Mouse (Mus musculus) testis, adult 2 months (tissue): ENCODE measurements around the gene Dazap1. TPM values are rescaled to one million over a fixed set of nuclear protein-coding genes. Genes with fewer than 3 reads are reported as not detected.
A peak's percentile ranks its signal among the peaks of the same experiment; 100 is the strongest.

Source experiments
- H3K27ac ChIP-seq: fragments of 200-500 bp; 2 replicates; pipeline ENCODE4 v1.5.1; 2012; ENCODE audit warnings: low read depth, low read length; ENCODE audit not compliant: control insufficient read depth, insufficient read depth
- H3K27me3 ChIP-seq: fragments of 200-500 bp; 2 replicates; pipeline ENCODE4 v1.6.1; 2012; ENCODE audit warnings: mild to moderate bottlenecking, low read length, moderate library complexity; ENCODE audit not compliant: control insufficient read depth, insufficient read depth
- H3K36me3 ChIP-seq: fragments of 200-500 bp; 2 replicates; pipeline ENCODE4 v1.6.1; 2012; ENCODE audit warnings: mild to moderate bottlenecking, low read length; ENCODE audit not compliant: control insufficient read depth, insufficient read depth
- H3K4me1 ChIP-seq: fragments of 200-500 bp; 2 replicates; pipeline ENCODE4 v1.6.1; 2012; ENCODE audit warnings: low read length; ENCODE audit not compliant: control insufficient read depth, insufficient read depth
- H3K4me3 ChIP-seq: fragments of 200-500 bp; 2 replicates; pipeline ENCODE4 v1.5.1; 2012; ENCODE audit warnings: low read depth, mild to moderate bottlenecking, low read length, moderate library complexity, mixed read lengths; ENCODE audit not compliant: control insufficient read depth
- CTCF ChIP-seq: fragments of 200-500 bp; IDR thresholded peaks from 2 replicates; pipeline ENCODE4 v1.5.1; 2012; ENCODE audit warnings: low read depth, mild to moderate bottlenecking, inconsistent platforms, low read length, moderate library complexity; ENCODE audit not compliant: control insufficient read depth, insufficient read depth, insufficient replicate concordance
- POLR2A ChIP-seq: fragments of 200-500 bp; IDR thresholded peaks from 2 replicates; pipeline ENCODE4 v1.6.1; 2012; ENCODE audit warnings: low read depth, mild to moderate bottlenecking, inconsistent platforms, low read length, moderate library complexity; ENCODE audit not compliant: control insufficient read depth
- polyA plus RNA-seq: library from polyadenylated mRNA; depleted of rRNA; stranded (reverse); fragments of >200 nt; gene quantifications from 2 replicates; pipeline ENCODE4 v1.2.3, GENCODE M21; 2012

The Dazap1 gene
- polyA plus RNA-seq, 1 experiment, result 97.5 TPM

DNA sequence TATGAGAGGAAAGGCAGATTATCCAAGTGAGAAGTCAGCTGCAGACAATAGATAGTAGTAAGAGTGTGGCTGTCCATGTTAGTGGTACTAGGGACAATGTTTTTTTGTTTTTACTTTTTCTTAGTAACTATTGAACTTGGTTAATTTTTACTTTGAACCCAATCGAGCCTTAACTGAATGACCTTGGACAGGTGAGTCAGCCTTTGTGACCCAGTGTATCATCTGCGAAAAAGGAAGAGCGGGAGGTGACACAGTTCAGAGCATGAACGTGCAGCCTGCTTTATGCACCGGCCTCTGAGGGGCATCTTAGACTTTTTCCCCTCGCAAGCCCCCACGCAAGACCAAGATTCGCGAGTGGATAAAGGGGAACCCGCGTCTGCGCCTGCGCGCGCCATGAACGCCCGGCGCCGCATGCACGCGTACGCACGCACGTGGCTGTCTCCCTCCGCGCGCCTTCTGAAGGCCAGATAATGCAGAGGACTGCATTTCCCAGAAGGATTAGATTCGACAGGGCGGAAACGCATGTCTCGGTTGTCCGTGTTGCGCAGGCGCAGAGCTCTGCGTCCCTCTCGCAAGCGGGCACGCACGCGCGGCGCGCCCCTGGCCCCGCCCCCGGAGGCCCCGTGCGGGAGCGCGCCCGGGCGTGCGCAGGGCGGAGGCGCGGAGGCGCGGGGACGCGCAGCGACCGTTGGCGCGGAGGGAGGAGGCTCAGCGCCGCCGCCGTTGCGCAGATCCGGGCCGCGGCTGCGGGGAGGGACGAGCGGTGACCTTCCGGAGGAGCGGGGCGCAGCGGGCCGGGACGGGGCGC lies 3.3 kb downstream of the Dazap1 start:
- no peaks in the 10 kb centered on the region for H3K27me3 ChIP-seq
- H3K4me1 ChIP-seq, result peaks cover 19% of the 10 kb centered on the region
- H3K27ac ChIP-seq, result peak overlapping the region; percentile 96
- no peak for TF ChIP-seq CTCF
- TF ChIP-seq POLR2A, result peak; percentile 91
- H3K36me3 ChIP-seq, result no peaks in the 10 kb centered on the region
- H3K4me3 ChIP-seq, result peak overlapping the region; percentile 91

DNA sequence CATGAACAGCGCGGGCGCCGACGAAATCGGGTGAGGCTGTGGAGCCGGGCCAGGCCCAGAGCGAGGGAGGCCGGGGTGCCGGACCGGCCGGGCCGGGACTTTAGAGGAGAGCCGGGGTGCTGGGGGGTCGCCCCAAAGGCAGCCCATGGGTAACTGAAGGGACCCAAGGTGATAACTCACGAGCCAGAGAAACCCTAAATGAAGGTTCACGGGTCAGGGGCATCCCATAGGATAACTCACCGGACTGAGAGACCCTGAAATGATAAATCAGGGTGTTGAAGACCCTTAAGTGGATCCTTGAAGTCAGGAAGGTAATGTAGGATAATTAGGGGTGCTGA lies 3.8 kb downstream of the Dazap1 start:
- Histone ChIP-seq H3K36me3 (no peaks in the 10 kb centered on the region; the same call in 1 of the 2 replicates), H3K27ac (peak overlapping the region; percentile 96), H3K4me1 (peaks cover 19% of the 10 kb centered on the region), H3K4me3 (peak overlapping the region; percentile 91), H3K27me3 (no peaks in the 10 kb centered on the region)
- TF ChIP-seq POLR2A (no peak), CTCF (no peak)

DNA sequence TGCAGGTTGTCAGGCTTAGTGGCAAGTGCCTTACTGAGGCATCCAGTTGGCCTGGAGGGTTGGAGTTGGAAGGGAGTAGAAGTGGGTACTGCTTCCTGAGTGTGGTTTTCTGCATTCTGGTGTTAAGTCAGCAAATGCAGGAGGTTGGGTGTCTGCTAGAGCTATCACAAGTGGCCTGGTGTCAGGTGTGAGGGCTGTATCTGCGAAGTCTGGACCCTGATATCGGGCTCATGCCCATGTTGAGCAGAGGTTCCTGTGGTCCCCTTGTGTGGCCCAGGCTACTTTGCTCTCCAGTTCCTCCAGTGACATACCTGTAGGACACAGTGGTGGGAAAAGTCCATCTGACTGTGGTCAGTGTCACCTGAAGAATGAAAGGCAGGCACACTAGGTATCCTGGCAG lies 8.8 kb downstream of the Dazap1 start:
- Histone ChIP-seq H3K27ac (no peak overlapping the region), H3K36me3 (peaks cover 3% of the 10 kb centered on the region), H3K4me3 (no peak overlapping the region), H3K27me3 (no peaks in the 10 kb centered on the region), H3K4me1 (peaks cover 8% of the 10 kb centered on the region)
- no peak for TF ChIP-seq CTCF
- no peak for TF ChIP-seq POLR2A

DNA sequence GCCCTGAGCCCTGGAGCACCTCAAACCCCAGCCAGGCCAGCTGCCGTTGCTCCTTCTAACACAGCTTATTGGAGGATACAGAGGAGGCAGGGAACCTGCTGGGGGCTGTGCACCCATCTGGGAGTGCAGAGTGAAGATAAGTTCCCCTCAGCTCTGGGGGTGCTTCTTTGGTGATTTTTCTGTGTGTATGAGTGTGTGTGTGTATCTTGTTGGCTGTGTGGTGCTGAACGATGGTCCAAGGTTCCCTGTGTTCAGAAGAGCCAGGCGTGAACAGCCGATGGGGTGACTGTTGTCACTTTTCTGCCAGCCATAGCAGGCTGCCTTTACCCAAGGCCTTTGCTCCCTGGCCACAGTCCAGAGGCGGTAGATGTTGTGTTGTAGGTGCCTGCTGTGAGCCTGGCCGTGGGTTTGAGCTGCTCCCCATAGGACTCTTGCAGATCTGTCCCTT lies 9.5 kb downstream of the Dazap1 start:
- Histone ChIP-seq H3K27ac (no peak overlapping the region), H3K36me3 (peaks cover 3% of the 10 kb centered on the region), H3K4me1 (peaks cover 8% of the 10 kb centered on the region), H3K27me3 (no peaks in the 10 kb centered on the region), H3K4me3 (no peak overlapping the region)
- TF ChIP-seq POLR2A, result no peak
- no peak for TF ChIP-seq CTCF

DNA sequence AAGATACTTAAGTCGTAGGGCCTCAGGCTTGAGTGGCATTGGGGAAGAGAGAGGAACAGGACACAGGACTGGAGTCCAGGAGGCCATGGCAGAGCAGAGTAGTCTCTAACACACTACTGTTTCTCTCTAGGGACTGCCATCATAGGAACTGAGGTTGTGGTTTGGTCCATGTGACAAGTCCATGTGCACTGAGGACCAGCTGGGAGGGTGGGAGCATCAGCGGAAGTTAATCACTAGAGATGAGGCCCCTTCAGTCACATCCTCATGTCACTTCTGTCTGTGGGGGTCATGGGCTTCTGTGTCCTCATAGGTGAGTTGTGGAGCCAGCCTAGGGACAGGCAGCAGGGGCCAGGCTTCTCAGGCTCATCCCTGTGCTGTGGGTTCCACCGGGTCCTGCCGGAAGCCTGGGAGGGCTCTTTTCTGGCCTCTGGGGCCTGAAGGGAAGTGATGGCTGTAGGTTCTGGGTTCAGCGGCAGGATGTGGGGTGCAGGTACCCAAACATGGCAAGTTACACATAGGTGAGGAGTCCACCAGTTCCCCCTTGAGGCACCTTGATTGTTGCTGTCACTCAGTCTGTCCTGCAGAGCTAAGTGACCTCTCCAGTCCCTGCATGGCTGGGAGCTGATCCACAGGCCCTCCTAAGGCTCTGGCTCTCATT lies 10.0 kb downstream of the Dazap1 start:
- Histone ChIP-seq H3K4me1 (peaks cover 8% of the 10 kb centered on the region), H3K4me3 (no peak overlapping the region), H3K36me3 (peaks cover 3% of the 10 kb centered on the region), H3K27ac (no peak overlapping the region), H3K27me3 (no peaks in the 10 kb centered on the region)
- TF ChIP-seq POLR2A, result no peak
- no peak for TF ChIP-seq CTCF

DNA sequence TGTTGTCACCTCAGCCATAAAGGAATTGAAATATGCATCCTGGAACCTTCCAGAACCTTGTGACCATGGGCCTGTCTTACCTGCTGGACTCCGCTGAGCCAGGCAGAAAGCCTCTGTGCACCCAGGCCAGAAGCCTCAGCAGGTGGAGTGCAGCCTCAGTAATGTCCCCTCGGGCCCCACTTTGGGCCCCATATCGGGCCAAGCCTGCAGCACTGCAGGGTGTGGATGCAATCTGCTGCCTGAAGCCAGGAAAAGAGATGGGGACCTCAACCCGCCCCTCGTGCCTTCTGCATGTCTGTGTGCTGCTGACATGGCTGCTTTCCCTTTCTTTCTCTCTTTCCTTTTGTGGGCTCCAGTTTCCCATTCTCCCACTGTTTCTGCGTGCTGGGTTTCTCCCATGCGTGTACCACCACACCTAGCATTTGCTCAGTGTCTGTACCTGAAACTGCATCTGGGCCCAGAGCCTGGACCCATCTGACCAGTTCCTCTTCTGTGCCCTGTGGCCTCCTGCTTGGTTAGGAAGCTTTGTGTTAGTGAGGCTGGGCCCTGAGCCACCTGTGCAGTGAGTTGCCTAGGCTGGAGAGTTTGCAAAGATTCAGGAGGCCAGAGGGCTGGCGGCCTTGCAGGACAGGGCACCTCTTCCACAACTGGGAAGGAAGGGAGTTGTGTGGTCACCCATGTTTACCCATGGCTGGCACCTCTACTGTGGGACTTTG lies 10.7 kb downstream of the Dazap1 start:
- Histone ChIP-seq H3K4me3 (no peak overlapping the region), H3K27me3 (no peaks in the 10 kb centered on the region), H3K27ac (no peak overlapping the region), H3K36me3 (peaks cover 3% of the 10 kb centered on the region), H3K4me1 (peaks cover 8% of the 10 kb centered on the region)
- TF ChIP-seq CTCF, result no peak
- TF ChIP-seq POLR2A, result no peak

DNA sequence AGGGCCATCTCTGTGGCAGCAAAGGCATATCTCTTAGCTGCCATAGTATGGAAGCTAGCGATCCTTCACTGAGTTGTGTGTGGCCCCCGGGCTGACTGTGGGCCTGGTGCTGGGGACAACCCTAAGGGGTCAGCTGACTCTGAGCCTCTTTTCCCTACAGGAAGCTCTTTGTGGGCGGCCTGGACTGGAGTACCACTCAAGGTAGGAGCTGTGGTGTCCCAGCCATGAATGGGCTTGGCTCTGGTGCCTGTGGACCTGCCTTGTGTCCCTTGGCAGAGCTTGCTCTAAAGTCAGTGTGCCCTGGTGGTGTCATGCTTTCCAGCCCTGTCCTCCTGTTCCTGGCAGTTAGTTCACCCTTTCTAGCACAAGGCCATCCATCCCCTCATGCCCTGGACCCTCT lies 12.6 kb downstream of the Dazap1 start:
- peaks cover 4% of the 10 kb centered on the region for H3K36me3 ChIP-seq
- no peak overlapping the region for H3K27ac ChIP-seq
- no peak for TF ChIP-seq CTCF
- no peak for TF ChIP-seq POLR2A
- H3K27me3 ChIP-seq, result no peaks in the 10 kb centered on the region
- H3K4me1 ChIP-seq, result peaks cover 8% of the 10 kb centered on the region
- no peak overlapping the region for H3K4me3 ChIP-seq
